Mouse (Mus musculus) C3H10T1/2 (cell line): Measurements from ENCODE around the gene Pin1. TPM values are rescaled to one million over a fixed set of nuclear protein-coding genes. Genes with fewer than 3 reads are reported as not detected.

Experiments used
- polyA plus RNA-seq, 2 experiments: library from polyadenylated mRNA; unstranded; fragments of >200 nt; fragmentation: generic; extraction: Trizol; gene quantifications; one replicate each; pipeline ENCODE4 v1.2.1; 2012; ENCODE audit warnings: missing spikeins in 2 of 2

Pin1 gene
- 10 to 100 TPM; 28.6 to 44.2 TPM for polyA plus RNA-seq

GRCm38 (mm10) chr9:20651602-20652259 is at the start of gene Pin1:
Pin1 (plus strand) TSS chr9:20652095.

GRCm38 (mm10) chr9:20642101-20642895 is 9.6 kb upstream of the Pin1 start, which contains the start of gene Ubl5:
Ubl5 (plus strand) TSS chr9:20642878.

GRCm38 (mm10) chr9:20644360-20645081 is 7.4 kb upstream of the Pin1 start, which contains the start of gene Fbxl12:
Fbxl12 (minus strand) TSS chr9:20644767.

Other genes with a start within 250 kb of the Pin1 start
- gene Zfp26, start 191.9 kb upstream of the Pin1 start, polyA plus RNA-seq, result under 1 TPM; 0.06 to 0.81 TPM
- gene Zfp426, start 159.3 kb upstream of the Pin1 start, polyA plus RNA-seq, result 1 to 10 TPM in 1 of 2 experiments, under 1 TPM in 1; 0.40 to 6.5 TPM
- gene Zfp266, start 130.7 kb upstream of the Pin1 start, polyA plus RNA-seq, result 1 to 10 TPM in 1 of 2 experiments, under 1 TPM in 1; 0.25 to 4.9 TPM
- 1 to 10 TPM in 1 of 2 experiments, under 1 TPM in 1; 0.27 to 3.2 TPM for gene Zfp846, start 70.8 kb upstream of the Pin1 start, polyA plus RNA-seq
- gene Ubl5, start 9.2 kb upstream of the Pin1 start, polyA plus RNA-seq, result 100 to 1,000 TPM; 828 to 889 TPM
- gene Fbxl12, start 7.3 kb upstream of the Pin1 start, polyA plus RNA-seq, result 10 to 100 TPM in 1 of 2 experiments, 1 to 10 TPM in 1; 4.9 to 16.8 TPM
- under 1 TPM; 0.04 to 0.24 TPM for gene Olfm2, start 94.3 kb downstream of the Pin1 start, polyA plus RNA-seq
- 10 to 100 TPM in 1 of 2 experiments, under 1 TPM in 1; 0.21 to 10.8 TPM for gene Col5a3, start 163.0 kb downstream of the Pin1 start, polyA plus RNA-seq
- gene Rdh8, start 166.4 kb downstream of the Pin1 start, polyA plus RNA-seq, result not detected
- under 1 TPM in 1 of 2 experiments, not detected in 1; 0.02 TPM for gene A230050P20Rik, start 216.5 kb downstream of the Pin1 start, polyA plus RNA-seq
- 1 to 10 TPM in 1 of 2 experiments, under 1 TPM in 1; 0.51 to 1.0 TPM for gene Angptl6, start 227.6 kb downstream of the Pin1 start, polyA plus RNA-seq
- 10 to 100 TPM; 26.9 to 45.5 TPM for gene Ppan, start 236.1 kb downstream of the Pin1 start, polyA plus RNA-seq
- 100 to 1,000 TPM; 144 to 260 TPM for gene Eif3g, start 246.5 kb downstream of the Pin1 start, polyA plus RNA-seq